Mouse (Mus musculus) limb, embryonic 14.5 days (tissue): Measurements from ENCODE around the gene Ufsp1. TPM values are rescaled to one million over a fixed set of nuclear protein-coding genes. Genes with fewer than 3 reads are reported as not detected.

Experiments used
- ATAC-seq: fragments of 200-750 bp; cut with Nextera tagmentation; 2 replicates; pipeline ENCODE4 v1.8.0; 2017; ENCODE audit warnings: low read depth, moderate number of reproducible peaks, moderate TSS enrichment; ENCODE audit not compliant: low FRiP score
- DNase-seq: peaks from one replicate; pipeline ENCODE4 v3.0.0-alpha.2; 2015; ENCODE audit warnings: low spot score
- H3K27ac ChIP-seq: fragments of 300-500 bp; sonication (generic); replicated peaks from 2 replicates; pipeline ENCODE4 v1.5.1; 2014; ENCODE audit warnings: low read depth, mild to moderate bottlenecking, low read length, moderate library complexity, mixed read lengths
- H3K27me3 ChIP-seq: fragments of 300-500 bp; sonication (generic); 2 replicates; pipeline ENCODE4 v1.6.1; 2014; ENCODE audit warnings: low read length, mixed read lengths; ENCODE audit not compliant: control insufficient read depth, insufficient read depth
- H3K36me3 ChIP-seq: fragments of 300-500 bp; sonication (generic); 2 replicates; pipeline ENCODE4 v1.6.1; 2014; ENCODE audit warnings: mild to moderate bottlenecking, low read length, moderate library complexity, mixed read lengths; ENCODE audit not compliant: control insufficient read depth, insufficient read depth
- H3K4me1 ChIP-seq: fragments of 300-500 bp; sonication (generic); 2 replicates; pipeline ENCODE4 v1.6.1; 2014; ENCODE audit warnings: antibody characterized with exemption, low read length, mixed read lengths; ENCODE audit not compliant: control insufficient read depth, insufficient read depth
- H3K4me2 ChIP-seq: fragments of 300-500 bp; sonication (generic); replicated peaks from 2 replicates; pipeline ENCODE4 v1.6.1; 2014; ENCODE audit warnings: low read depth, mild to moderate bottlenecking, low read length, moderate library complexity; ENCODE audit not compliant: severe bottlenecking
- H3K4me3 ChIP-seq: fragments of 300-500 bp; sonication (generic); replicated peaks from 2 replicates; pipeline ENCODE4 v1.5.1; 2014; ENCODE audit warnings: low read length
- H3K9ac ChIP-seq: fragments of 300-500 bp; sonication (generic); 2 replicates; pipeline ENCODE4 v1.6.1; 2014; ENCODE audit warnings: mild to moderate bottlenecking, low read depth, low read length, moderate library complexity; ENCODE audit not compliant: severe bottlenecking
- H3K9me3 ChIP-seq: fragments of 300-500 bp; sonication (generic); 2 replicates; pipeline ENCODE4 v1.6.1; 2016; ENCODE audit warnings: low read length; ENCODE audit not compliant: control insufficient read depth
- POLR2A ChIP-seq: fragments of 200-500 bp; IDR thresholded peaks from 2 replicates; pipeline ENCODE4 v1.8.0; 2012; ENCODE audit warnings: inconsistent platforms, mild to moderate bottlenecking, moderate library complexity, borderline replicate concordance; ENCODE audit not compliant: insufficient read depth, insufficient read length; ENCODE audit errors: extremely low read depth
- WGBS: fragments of 180-500 bp; shearing (Covaris S2); extraction: QIAGEN DNeasy Blood & Tissue Kit; methylation state at CpG from one replicate; pipeline ENCODE4 v1.1.7; 2014; 5-methylcytosine and 5-hydroxymethylcytosine counted together
- polyA plus RNA-seq, 2 experiments: library from polyadenylated mRNA; depleted of rRNA in 1 of 2; stranded (reverse) in 1 of 2; unstranded in 1 of 2; fragments of >200 nt; fragmentation: Nextera tagmentation in 1 of 2; extraction: Ambion mirVana in 1 of 2; gene quantifications; 2 replicates each; pipeline versions ENCODE4 v1.2.1 to v1.2.3; 2012 to 2014

Ufsp1 gene
- polyA plus RNA-seq (2012; rRNA removed) (10.4 and 10.5 TPM in 2 replicates), polyA plus RNA-seq (2014; fragmentation: Nextera tagmentation; extraction: Ambion mirVana) (9.8 and 10.2 TPM in 2 replicates)

GRCm38 (mm10) chr5:137293839-137294743, at the start of gene Ufsp1:
TSS of gene Ufsp1 (plus strand) at chr5:137294629.
- H3K36me3 ChIP-seq: peaks cover 41% of the 10 kb centered on the region
- H3K9me3 ChIP-seq: no peaks in the 10 kb centered on the region
- DNase-seq (peak; percentile 97), ATAC-seq (peak; percentile 93)
- peak within 1 kb of the TSS; percentile 81 for H3K27ac ChIP-seq
- peaks cover 32% of the 10 kb centered on the region for H3K27me3 ChIP-seq
- under 1% methylated on average over 49 of the region's 52 CpGs for WGBS
- peak within 1 kb of the TSS; percentile 68 for H3K9ac ChIP-seq
- H3K4me2 ChIP-seq: peak within 1 kb of the TSS; percentile 100
- H3K4me1 ChIP-seq: peaks cover 16% of the 10 kb centered on the region
- H3K4me3 ChIP-seq: peak within 1 kb of the TSS; percentile 60
- TF ChIP-seq POLR2A: peak; percentile 72; the same call in 1 of the 2 replicates

GRCm38 (mm10) chr5:137263897-137264720, 30.3 kb upstream of the Ufsp1 start:
- Histone ChIP-seq H3K4me3 (no peak overlapping the region), H3K27me3 (no peaks in the 10 kb centered on the region), H3K27ac (no peak overlapping the region), H3K9ac (no peak overlapping the region), H3K9me3 (no peaks in the 10 kb centered on the region), H3K36me3 (no peaks in the 10 kb centered on the region), H3K4me2 (no peak overlapping the region), H3K4me1 (peaks cover 3% of the 10 kb centered on the region; the same call in 1 of the 2 replicates)
- ATAC-seq: no peak
- DNase-seq: no peak
- TF ChIP-seq POLR2A: no peak
- WGBS: 80% methylated on average over 14 of the region's 14 CpGs

GRCm38 (mm10) chr5:137264787-137265186, 29.6 kb upstream of the Ufsp1 start:
- no peaks in the 10 kb centered on the region for H3K27me3 ChIP-seq
- H3K4me2 ChIP-seq: no peak overlapping the region
- H3K27ac ChIP-seq: no peak overlapping the region
- peaks cover 3% of the 10 kb centered on the region; the same call in 1 of the 2 replicates for H3K4me1 ChIP-seq
- H3K36me3 ChIP-seq: no peaks in the 10 kb centered on the region
- no peak for TF ChIP-seq POLR2A
- DNase-seq: no peak
- H3K9ac ChIP-seq: no peak overlapping the region
- no peak overlapping the region for H3K4me3 ChIP-seq
- WGBS: 88% methylated on average over 11 of the region's 11 CpGs
- ATAC-seq: no peak
- H3K9me3 ChIP-seq: no peaks in the 10 kb centered on the region

GRCm38 (mm10) chr5:137268131-137268910, 26.1 kb upstream of the Ufsp1 start:
- Histone ChIP-seq H3K27ac (no peak overlapping the region), H3K4me1 (peaks cover 3% of the 10 kb centered on the region; the same call in 1 of the 2 replicates), H3K4me2 (peak overlapping the region; percentile 30), H3K27me3 (no peaks in the 10 kb centered on the region), H3K36me3 (no peaks in the 10 kb centered on the region), H3K9me3 (peaks cover 6% of the 10 kb centered on the region; the same call in 1 of the 2 replicates), H3K4me3 (no peak overlapping the region), H3K9ac (0 out of 2 replicates have a peak overlapping the region, but pooled peaks have one; percentile 28)
- 27% methylated on average over 16 of the region's 18 CpGs for WGBS
- no peak for TF ChIP-seq POLR2A
- no peak for ATAC-seq
- no peak for DNase-seq
